Mouse (Mus musculus) cerebellum, postnatal 36 days (tissue): ENCODE measurements around the gene Gm3072.
"Not testable (repeated sequence)": the region's sequence is repeated elsewhere in the genome, so short reads cannot be mapped to it uniquely, and the experiment has no call there.

Source experiments
- DNase-seq, 2 experiments: peaks; one replicate each; pipeline ENCODE4 v3.0.0; 2021 to 2022; ENCODE audit warnings: mixed read lengths in 2 of 2

Gm3072 gene

GRCm38 (mm10) chr14:41624512-41624911, at the start of gene Gm3072:
Gm3072 (minus strand) TSS chr14:41624612.
- DNase-seq = not testable (repeated sequence)

- not testable (repeated sequence) for DNase-seq
These were observed 23.8 kb upstream of the Gm3072 start for GRCm38 (mm10) chr14:41648176-41648575.

DNA sequence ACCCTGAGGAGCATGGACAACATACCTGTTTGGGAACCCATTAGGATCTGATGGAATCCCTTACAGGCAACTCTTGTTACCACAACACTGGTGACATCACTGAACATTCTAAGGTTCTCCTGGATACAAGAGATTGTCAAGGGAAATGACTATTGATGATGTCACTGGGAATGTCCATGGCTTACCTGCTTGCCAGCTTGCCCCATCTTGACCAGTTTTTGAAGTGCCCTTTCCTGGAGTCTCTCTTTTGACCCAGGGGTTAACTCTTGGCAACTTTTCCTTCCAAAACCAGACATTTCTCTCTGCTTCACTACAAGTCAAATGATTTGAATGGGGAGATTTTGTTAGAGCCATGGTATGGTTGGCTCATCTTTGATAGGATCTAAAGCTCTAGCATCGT, 22.0 kb upstream of the Gm3072 start, which contains the start of gene Gm3676:
Gene Gm3676 (minus strand): TSS at position 101 of the 400 bp plus-strand sequence.
- not testable (repeated sequence) for DNase-seq

GRCm38 (mm10) chr14:41630144-41630543, 5.7 kb upstream of the Gm3072 start:
- DNase-seq = not testable (repeated sequence)

DNA sequence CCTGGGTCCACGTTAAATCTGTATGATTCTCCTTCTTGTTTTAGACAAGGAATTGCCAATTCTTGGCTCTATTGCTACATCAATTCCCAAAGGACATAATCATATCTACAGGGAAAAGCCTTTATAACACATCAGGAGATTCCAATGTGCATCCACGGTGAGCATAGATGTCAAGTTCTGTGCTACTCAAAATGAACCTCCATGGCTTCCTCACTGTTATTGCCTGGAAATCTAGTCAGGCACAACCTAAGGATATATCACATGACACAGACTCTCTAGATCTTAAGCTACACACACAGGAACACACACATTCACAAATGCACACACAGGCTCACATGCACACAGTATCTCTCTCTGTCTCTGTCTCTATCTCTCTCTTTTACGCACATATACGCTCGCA, 1.9 kb downstream of the Gm3072 start:
- not testable (repeated sequence) for DNase-seq

- DNase-seq = not testable (repeated sequence)
These were observed 13.7 kb downstream of the Gm3072 start for GRCm38 (mm10) chr14:41610690-41611089.

GRCm38 (mm10) chr14:41600935-41601334, 23.5 kb downstream of the Gm3072 start:
- DNase-seq = not testable (repeated sequence)

- DNase-seq = not testable (repeated sequence)
These were observed 38.1 kb downstream of the Gm3072 start for GRCm38 (mm10) chr14:41586346-41586745.

DNA sequence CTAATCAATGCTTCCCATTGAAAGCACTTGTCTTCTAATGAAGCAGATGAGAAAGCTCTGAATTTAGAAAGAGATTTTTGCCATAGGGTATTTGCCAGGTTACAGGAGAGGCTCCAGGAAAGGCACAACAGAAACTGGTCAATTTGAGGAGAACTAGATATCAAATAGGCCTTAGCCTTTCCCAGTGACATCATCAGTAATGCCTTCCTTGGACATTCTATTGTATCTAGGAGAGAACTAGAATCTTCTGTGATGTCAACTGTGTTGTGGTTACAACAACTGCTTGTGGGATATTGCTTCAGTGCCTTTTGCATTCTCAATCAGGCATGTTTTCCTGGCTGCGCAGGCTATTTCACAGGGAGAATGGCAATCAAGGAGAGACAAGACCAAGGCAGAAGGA, 51.5 kb downstream of the Gm3072 start, which contains the start of gene 1700049E17Rik2:
Gene 1700049E17Rik2 (plus strand): TSS at position 301 of the 400 bp plus-strand sequence.
- DNase-seq = not testable (repeated sequence)
